Mouse (Mus musculus) adrenal gland (tissue): ENCODE measurements at regions not wholly inside any gene's neighbourhood (a gene's known extent, or its start where the extent isn't known, plus 50 kb on each side); places are given as distances from the start of the nearest gene placed in this dataset.

Source experiments
- intact Hi-C: fragments of 180-260 bp; cut with DNase I; formaldehyde crosslinking; loops from one replicate; pipeline ENCODE4 v1.15.1; 2025

- intact Hi-C loops: no loop called here
Observed at GRCm38 (mm10) chr6:4398599-4398980, 106.0 kb upstream of the Col1a2 start.

GRCm38 (mm10) chr6:4405301-4405700 is 99.3 kb upstream of the Col1a2 start:
- intact Hi-C loops: loop anchor here (5.0 to 10.0 kb wide), 2 partner anchors 707 to 980 kb away; partner anchors contain the start of gene Asb4

- intact Hi-C loops: loop anchor here (2.0 to 10.0 kb wide), 3 partner anchors 137 to 977 kb away; partner anchors contain the start of gene Asb4
Observed at GRCm38 (mm10) chr6:4407748-4408147, 96.9 kb upstream of the Col1a2 start.

GRCm38 (mm10) chr6:4413201-4413600 is 91.4 kb upstream of the Col1a2 start:
- intact Hi-C loops: no loop called here

GRCm38 (mm10) chr6:4414166-4414565 is 90.4 kb upstream of the Col1a2 start:
- intact Hi-C loops: no loop called here

DNA sequence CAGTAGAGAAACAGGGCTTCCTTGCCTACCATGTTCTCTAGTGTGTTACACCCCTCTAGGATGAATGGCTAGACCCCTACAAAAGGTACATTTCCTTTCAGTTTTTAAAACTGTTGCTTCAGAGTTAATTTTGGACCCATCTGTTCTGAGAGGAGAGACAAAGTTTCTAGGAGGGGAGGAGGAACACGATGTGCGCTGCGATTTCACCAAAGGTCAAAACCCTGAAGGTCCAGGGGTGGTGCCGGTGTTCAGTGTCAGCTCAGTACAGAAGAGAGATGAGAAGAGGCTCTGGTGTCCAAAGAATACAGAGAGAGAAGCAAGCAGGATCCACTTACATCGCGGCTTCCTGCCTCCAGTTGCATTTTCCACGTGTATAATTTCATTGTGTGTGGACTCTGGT is 89.4 kb upstream of the Col1a2 start:
- intact Hi-C loops: no loop called here

- intact Hi-C loops: no loop called here
Observed at GRCm38 (mm10) chr6:4417247-4417709, 87.3 kb upstream of the Col1a2 start.

- intact Hi-C loops: no loop called here
Observed at GRCm38 (mm10) chr6:4418376-4418775, 86.2 kb upstream of the Col1a2 start.

- intact Hi-C loops: no loop called here
Observed at GRCm38 (mm10) chr6:4418941-4419351, 85.7 kb upstream of the Col1a2 start.

DNA sequence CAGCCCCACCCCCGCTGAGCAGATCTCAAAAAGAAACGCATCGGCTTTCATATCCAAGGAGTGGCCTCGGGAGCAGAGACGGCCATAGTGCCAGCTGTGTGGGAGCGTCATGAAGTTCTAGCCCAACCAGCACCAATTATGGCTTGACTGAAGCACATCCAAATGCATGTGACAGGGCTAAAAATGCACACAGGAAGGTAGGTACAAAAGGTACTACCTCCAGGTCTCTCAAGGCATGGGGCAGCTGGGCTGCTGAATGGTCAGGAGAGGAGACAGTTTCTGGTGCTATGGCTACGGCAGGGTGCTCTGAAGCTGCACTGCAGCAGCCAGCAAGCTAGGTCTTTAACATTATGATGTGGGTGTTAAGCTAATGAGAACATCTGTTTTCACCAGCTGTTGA is 83.1 kb upstream of the Col1a2 start:
- intact Hi-C loops: no loop called here

- intact Hi-C loops: no loop called here
Observed at GRCm38 (mm10) chr6:4427122-4427521, 77.5 kb upstream of the Col1a2 start.

DNA sequence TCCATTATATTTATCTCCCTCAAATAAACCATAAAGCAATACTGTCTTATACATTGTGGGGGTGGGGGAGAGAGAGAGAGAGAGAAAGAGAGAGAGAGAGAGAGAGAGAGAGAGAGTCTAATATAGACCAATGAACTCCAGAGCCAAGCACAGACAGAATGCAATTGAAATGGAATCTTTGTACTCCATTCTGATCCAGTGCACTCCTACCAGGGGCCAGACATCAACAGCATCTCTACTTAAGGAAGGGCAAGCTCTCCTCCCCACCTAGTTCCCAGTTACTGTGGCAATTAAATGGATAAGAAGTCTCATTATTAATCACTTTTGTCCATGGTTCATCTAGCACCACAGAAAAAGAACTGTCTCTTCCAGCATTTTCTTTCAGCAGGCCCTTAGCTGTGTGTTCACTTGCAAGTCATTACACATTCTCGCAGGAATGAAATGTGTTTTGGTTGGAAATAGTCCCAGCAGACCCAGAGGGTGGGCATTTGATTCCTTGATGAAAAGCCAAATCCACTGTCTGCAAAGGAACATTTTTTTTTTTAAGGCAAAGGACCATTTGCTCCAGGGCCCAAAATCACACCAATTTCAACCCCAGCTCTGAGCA is 73.8 kb upstream of the Col1a2 start:
- intact Hi-C loops: no loop called here

- intact Hi-C loops: no loop called here
Observed at GRCm38 (mm10) chr6:4432192-4432591, 72.4 kb upstream of the Col1a2 start.

GRCm38 (mm10) chr6:4436439-4436838 is 68.2 kb upstream of the Col1a2 start:
- intact Hi-C loops: no loop called here

GRCm38 (mm10) chr6:4436874-4437273 is 67.7 kb upstream of the Col1a2 start:
- intact Hi-C loops: no loop called here

DNA sequence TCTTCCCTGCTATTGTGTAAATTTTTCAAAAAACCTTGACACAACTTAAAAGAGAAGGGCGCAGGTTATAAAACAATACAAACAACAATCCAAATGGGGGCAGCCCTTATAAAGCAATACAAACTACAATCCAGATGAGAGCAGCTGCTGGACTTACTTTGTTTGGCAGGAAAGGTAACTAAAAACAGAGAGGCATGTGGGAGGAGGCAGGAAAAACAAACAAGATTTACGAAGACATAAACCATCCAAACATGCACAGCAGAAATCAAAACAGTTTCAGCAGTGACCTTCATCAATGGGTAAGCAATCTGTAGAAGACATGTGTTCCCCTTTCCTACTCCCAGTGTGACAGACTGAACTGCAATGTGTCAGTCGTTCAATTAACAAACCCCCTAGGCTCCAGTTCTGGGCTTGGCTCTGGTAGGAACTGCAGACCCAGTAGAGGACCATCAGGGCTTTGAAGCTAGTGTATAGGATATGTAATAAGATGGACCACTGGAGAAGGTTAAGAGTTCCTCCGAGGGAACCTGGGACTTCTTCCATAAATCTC is 62.9 kb upstream of the Col1a2 start:
- intact Hi-C loops: no loop called here

DNA sequence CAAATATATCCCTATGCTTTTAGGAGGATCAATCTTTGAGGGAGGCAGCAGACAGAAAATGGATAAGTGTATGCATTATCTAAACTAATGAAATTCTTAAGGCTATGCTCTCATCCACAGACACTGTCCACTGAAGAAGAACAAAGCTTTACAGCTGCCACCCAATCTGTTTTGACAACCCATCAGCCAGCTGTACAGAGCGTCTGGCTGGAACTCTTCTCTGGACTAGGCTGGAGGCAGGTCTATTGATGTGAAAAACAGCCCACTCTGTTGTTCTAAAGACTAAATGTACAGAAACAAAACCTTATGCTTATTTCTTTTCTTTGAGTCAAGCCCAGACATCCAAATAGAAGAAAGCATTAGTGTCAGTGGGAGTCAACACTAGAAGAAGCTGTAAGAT is 58.7 kb upstream of the Col1a2 start:
- intact Hi-C loops: no loop called here

- intact Hi-C loops: no loop called here
Observed at GRCm38 (mm10) chr6:4451227-4451626, 53.4 kb upstream of the Col1a2 start.
